Mouse (Mus musculus) lung, adult 2 months (tissue): ENCODE results near the gene Alppl2.

Experiments used
- CTCF ChIP-seq: fragments of 200-500 bp; IDR thresholded peaks from 2 replicates; pipeline ENCODE4 v1.5.1; 2011; ENCODE audit warnings: mild to moderate bottlenecking, low read length, control low read depth; ENCODE audit not compliant: insufficient read depth
- POLR2A ChIP-seq: fragments of 200-500 bp; IDR thresholded peaks from 2 replicates; pipeline ENCODE4 v1.6.1; 2011; ENCODE audit warnings: low read depth, mild to moderate bottlenecking, control low read depth, low read length, borderline replicate concordance; ENCODE audit errors: extremely low read depth

- TF ChIP-seq CTCF (no peak), POLR2A (no peak)
Measured at GRCm38 (mm10) chr1:87124673-87125072, 34.9 kb upstream of the Alppl2 start, which contains the start of gene Akp3.
